Mouse (Mus musculus) lung, postnatal 0 days (tissue): ENCODE data around the gene Fam131b. TPM values are rescaled to one million over a fixed set of nuclear protein-coding genes. Genes with fewer than 3 reads are reported as not detected.

Experiments used
- ATAC-seq: fragments of 200-750 bp; cut with Nextera tagmentation; 2 replicates; pipeline ENCODE4 v1.8.0; 2017; ENCODE audit warnings: moderate library complexity
- DNase-seq: peaks from one replicate; pipeline ENCODE4 v3.0.0-alpha.2; 2016; ENCODE audit warnings: low spot score
- H3K27ac ChIP-seq: fragments of 300-500 bp; sonication (generic); 2 replicates; pipeline ENCODE4 v1.5.1; 2014; ENCODE audit warnings: antibody characterized with exemption, mild to moderate bottlenecking, low read length, mixed read lengths
- H3K27me3 ChIP-seq: fragments of 300-500 bp; sonication (generic); replicated peaks from 2 replicates; pipeline ENCODE4 v1.6.1; 2014; ENCODE audit warnings: low read length, mixed read lengths; ENCODE audit not compliant: insufficient read depth
- H3K36me3 ChIP-seq: fragments of 300-500 bp; sonication (generic); 2 replicates; pipeline ENCODE4 v1.6.1; 2014; ENCODE audit warnings: low read length, mixed read lengths; ENCODE audit not compliant: insufficient read depth
- H3K4me1 ChIP-seq: fragments of 300-500 bp; sonication (generic); 2 replicates; pipeline ENCODE4 v1.6.1; 2014; ENCODE audit warnings: antibody characterized with exemption, low read depth, low read length, mixed read lengths; ENCODE audit not compliant: insufficient read depth
- H3K4me2 ChIP-seq: fragments of 300-500 bp; sonication (generic); replicated peaks from 2 replicates; pipeline ENCODE4 v1.6.1; 2014; ENCODE audit warnings: low read depth, mild to moderate bottlenecking, low read length, moderate library complexity, mixed read lengths
- H3K4me3 ChIP-seq: fragments of 300-500 bp; sonication (generic); 2 replicates; pipeline ENCODE4 v1.5.1; 2014; ENCODE audit warnings: low read depth, low read length
- H3K9ac ChIP-seq: fragments of 300-500 bp; sonication (generic); replicated peaks from 2 replicates; pipeline ENCODE4 v1.6.1; 2014; ENCODE audit warnings: low read depth, mild to moderate bottlenecking
- H3K9me3 ChIP-seq: fragments of 300-500 bp; sonication (generic); 2 replicates; pipeline ENCODE4 v1.6.1; 2016; ENCODE audit warnings: low read length, mixed read lengths
- CTCF ChIP-seq: IDR thresholded peaks from 2 replicates; pipeline ENCODE4 v1.5.1; 2016; ENCODE audit warnings: antibody characterized with exemption, mild to moderate bottlenecking
- EP300 ChIP-seq: IDR thresholded peaks from 2 replicates; pipeline ENCODE4 v1.6.1; 2016; ENCODE audit warnings: antibody characterized with exemption, mild to moderate bottlenecking, control low read depth
- WGBS: fragments of 180-500 bp; shearing (Covaris S2); extraction: QIAGEN DNeasy Blood & Tissue Kit; methylation state at CpG from one replicate; pipeline ENCODE4 v1.1.7; 2014; 5-methylcytosine and 5-hydroxymethylcytosine counted together
- polyA plus RNA-seq: library from polyadenylated mRNA; unstranded; fragments of >200 nt; fragmentation: Nextera tagmentation; extraction: Ambion mirVana; gene quantifications from 2 replicates; pipeline ENCODE4 v1.2.1, GENCODE M21; 2015

Gene Fam131b
- polyA plus RNA-seq, 1 experiment from 2014 or later, result not detected

GRCm38 (mm10) chr6:42323371-42324066 is 924 bp downstream of the Fam131b start:
- Histone ChIP-seq H3K9me3 (no peaks in the 10 kb centered on the region), H3K4me2 (peak overlapping the region; percentile 89), H3K36me3 (no peaks in the 10 kb centered on the region), H3K4me1 (peaks cover 6% of the 10 kb centered on the region; the same call in 1 of the 2 replicates), H3K27ac (no peak overlapping the region), H3K27me3 (peaks cover 17% of the 10 kb centered on the region; the same call in 1 of the 2 replicates), H3K9ac (no peak overlapping the region), H3K4me3 (peak overlapping the region; percentile 51)
- DNase-seq, result no peak
- TF ChIP-seq CTCF (no peak), EP300 (no peak)
- 2% methylated on average over 28 of the region's 28 CpGs for WGBS
- peak; percentile 34; the same call in 1 of the 2 replicates for ATAC-seq

- Histone ChIP-seq H3K4me3 (no peak overlapping the region), H3K27ac (no peak overlapping the region), H3K9me3 (no peaks in the 10 kb centered on the region), H3K27me3 (0 out of 2 replicates have a peak, but pooled peaks cover 3% of the 10 kb centered on the region), H3K4me1 (no peaks in the 10 kb centered on the region), H3K9ac (no peak overlapping the region), H3K36me3 (no peaks in the 10 kb centered on the region), H3K4me2 (no peak overlapping the region)
- DNase-seq, result no peak
- peak; percentile 52 for ATAC-seq
- TF ChIP-seq EP300 (no peak), CTCF (no peak)
- 64% methylated on average over 4 of the region's 4 CpGs for WGBS
These were observed 6.2 kb downstream of the Fam131b start for GRCm38 (mm10) chr6:42318293-42318692.

GRCm38 (mm10) chr6:42310427-42311053 is 13.9 kb downstream of the Fam131b start:
- no peaks in the 10 kb centered on the region for H3K4me1 ChIP-seq
- no peaks in the 10 kb centered on the region for H3K27me3 ChIP-seq
- no peak overlapping the region for H3K4me3 ChIP-seq
- no peak overlapping the region for H3K4me2 ChIP-seq
- DNase-seq (no peak), ATAC-seq (no peak)
- no peak overlapping the region for H3K9ac ChIP-seq
- H3K27ac ChIP-seq, result no peak overlapping the region
- no peaks in the 10 kb centered on the region for H3K36me3 ChIP-seq
- WGBS, result 72% methylated on average over 2 of the region's 2 CpGs
- TF ChIP-seq EP300 (no peak), CTCF (no peak)
- H3K9me3 ChIP-seq, result no peaks in the 10 kb centered on the region

- no peaks in the 10 kb centered on the region for H3K36me3 ChIP-seq
- H3K9me3 ChIP-seq, result no peaks in the 10 kb centered on the region
- no peaks in the 10 kb centered on the region for H3K27me3 ChIP-seq
- H3K9ac ChIP-seq, result no peak overlapping the region
- TF ChIP-seq EP300 (no peak), CTCF (peak; percentile 51)
- no peak for ATAC-seq
- no peak for DNase-seq
- 40% methylated on average over 8 of the region's 8 CpGs for WGBS
- no peak overlapping the region for H3K4me3 ChIP-seq
- H3K27ac ChIP-seq, result no peak overlapping the region
- H3K4me2 ChIP-seq, result no peak overlapping the region
- H3K4me1 ChIP-seq, result no peaks in the 10 kb centered on the region
These were observed 14.5 kb downstream of the Fam131b start for GRCm38 (mm10) chr6:42309816-42310378.

DNA sequence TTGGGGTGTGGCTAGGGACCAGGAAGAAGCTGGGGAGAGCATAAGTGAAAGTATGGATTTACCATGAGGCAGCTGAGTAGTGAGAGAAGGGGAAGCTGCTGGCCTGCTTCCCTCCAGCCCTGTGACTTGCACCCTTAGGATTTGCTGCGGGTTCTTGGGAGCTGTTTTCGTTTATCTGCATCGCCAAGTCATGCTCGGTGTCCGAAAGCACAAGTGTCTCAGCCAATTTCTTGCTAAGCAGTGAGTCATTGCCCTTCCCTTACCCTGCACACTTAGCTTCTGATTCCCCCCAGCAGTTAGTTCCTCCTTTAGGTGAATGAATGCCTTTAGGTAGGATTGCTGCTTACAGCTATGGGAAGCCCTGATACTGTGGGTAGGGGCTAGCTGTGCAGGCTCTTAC is 25.1 kb downstream of the Fam131b start:
- no peak overlapping the region for H3K9ac ChIP-seq
- no peak overlapping the region for H3K4me3 ChIP-seq
- ATAC-seq (no peak), DNase-seq (no peak)
- H3K27ac ChIP-seq, result no peak overlapping the region
- 70% methylated on average over 5 of the region's 5 CpGs for WGBS
- H3K27me3 ChIP-seq, result no peaks in the 10 kb centered on the region
- H3K36me3 ChIP-seq, result no peaks in the 10 kb centered on the region
- no peak overlapping the region for H3K4me2 ChIP-seq
- no peak for TF ChIP-seq CTCF
- no peak for TF ChIP-seq EP300
- H3K9me3 ChIP-seq, result no peaks in the 10 kb centered on the region
- H3K4me1 ChIP-seq, result no peaks in the 10 kb centered on the region

GRCm38 (mm10) chr6:42295549-42296094 is 28.8 kb downstream of the Fam131b start:
- DNase-seq (peak; percentile 61), ATAC-seq (peak; percentile 23; the same call in 1 of the 2 replicates)
- no peaks in the 10 kb centered on the region for H3K27me3 ChIP-seq
- H3K9ac ChIP-seq, result no peak overlapping the region
- H3K9me3 ChIP-seq, result no peaks in the 10 kb centered on the region
- no peak overlapping the region for H3K4me3 ChIP-seq
- H3K4me1 ChIP-seq, result no peaks in the 10 kb centered on the region
- H3K36me3 ChIP-seq, result no peaks in the 10 kb centered on the region
- no peak overlapping the region for H3K4me2 ChIP-seq
- TF ChIP-seq CTCF (no peak), EP300 (0 out of 2 replicates have a peak, but pooled peaks have one; percentile 11)
- H3K27ac ChIP-seq, result no peak overlapping the region
- WGBS, result 62% methylated on average over 3 of the region's 3 CpGs
